Mouse (Mus musculus) kidney, adult 2 months (tissue): ENCODE measurements at regions not wholly inside any gene's neighbourhood (a gene's known extent, or its start where the extent isn't known, plus 50 kb on each side); places are given as distances from the start of the nearest gene placed in this dataset.

ENCODE experiments used
- CTCF ChIP-seq: fragments of 200-500 bp; conservative IDR thresholded peaks from 2 replicates; pipeline ENCODE4 v1.5.1; 2011; ENCODE audit warnings: low read depth, mild to moderate bottlenecking, control low read depth, low read length, moderate library complexity, mixed read lengths; ENCODE audit not compliant: insufficient read depth, insufficient read length
- POLR2A ChIP-seq: fragments of 200-500 bp; IDR thresholded peaks from one replicate; pipeline ENCODE4 v1.6.1; 2011; ENCODE audit warnings: low read depth, low read length, control low read depth

DNA sequence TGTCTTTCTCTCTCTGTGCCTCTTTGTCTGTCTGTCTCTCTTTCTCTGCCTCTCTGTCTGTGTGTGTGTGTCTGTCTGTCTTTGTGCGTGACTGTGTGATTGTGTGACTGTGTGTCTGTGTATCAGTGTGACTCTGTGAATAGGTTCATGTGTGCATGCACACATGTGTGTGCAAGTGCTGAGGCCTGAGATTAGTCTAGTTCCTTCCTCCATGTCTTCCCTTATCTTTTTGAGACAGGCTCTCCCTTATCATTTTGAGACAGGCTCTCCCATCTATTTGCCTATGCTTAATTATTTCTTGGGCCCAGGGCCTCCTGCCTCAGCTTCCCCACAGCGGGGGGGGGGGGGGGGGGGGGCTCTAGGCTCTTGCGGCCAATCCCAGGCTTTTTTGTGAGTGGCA is 212.8 kb upstream of the Ttc29 start:
- TF ChIP-seq POLR2A: no peak
- no peak for TF ChIP-seq CTCF
